Mouse (Mus musculus) stomach, embryonic 16.5 days (tissue): ENCODE results near the gene Olfr810. TPM values are rescaled to one million over a fixed set of nuclear protein-coding genes. Genes with fewer than 3 reads are reported as not detected.

Source experiments
- ATAC-seq: fragments of 200-750 bp; cut with Nextera tagmentation; 2 replicates; pipeline ENCODE4 v1.8.0; 2017; ENCODE audit warnings: moderate number of reproducible peaks, moderate TSS enrichment; ENCODE audit not compliant: insufficient read depth, low FRiP score
- H3K27ac ChIP-seq: fragments of 300-500 bp; sonication (generic); 2 replicates; pipeline ENCODE4 v1.5.1; 2014; ENCODE audit warnings: low read length
- H3K27me3 ChIP-seq: fragments of 300-500 bp; sonication (generic); 2 replicates; pipeline ENCODE4 v1.6.1; 2014; ENCODE audit warnings: low read length, control low read depth, mixed read lengths; ENCODE audit not compliant: control insufficient read depth, insufficient read depth
- H3K36me3 ChIP-seq: fragments of 300-500 bp; sonication (generic); 2 replicates; pipeline ENCODE4 v1.6.1; 2014; ENCODE audit warnings: low read length; ENCODE audit not compliant: control insufficient read depth, insufficient read depth
- H3K4me1 ChIP-seq: fragments of 300-500 bp; sonication (generic); 2 replicates; pipeline ENCODE4 v1.6.1; 2014; ENCODE audit warnings: low read length, control low read depth, mixed read lengths; ENCODE audit not compliant: control insufficient read depth, insufficient read depth
- H3K4me2 ChIP-seq: fragments of 300-500 bp; sonication (generic); 2 replicates; pipeline ENCODE4 v1.6.1; 2014; ENCODE audit warnings: low read depth, low read length, mixed read lengths
- H3K4me3 ChIP-seq: fragments of 300-500 bp; sonication (generic); replicated peaks from 2 replicates; pipeline ENCODE4 v1.5.1; 2014; ENCODE audit warnings: mild to moderate bottlenecking, low read length
- H3K9ac ChIP-seq: fragments of 300-500 bp; sonication (generic); 2 replicates; pipeline ENCODE4 v1.6.1; 2014; ENCODE audit warnings: low read length
- H3K9me3 ChIP-seq: fragments of 300-500 bp; sonication (generic); replicated peaks from 2 replicates; pipeline ENCODE4 v1.6.1; 2016; ENCODE audit warnings: low read length, control low read depth; ENCODE audit not compliant: control insufficient read depth
- WGBS: fragments of 180-500 bp; shearing (Covaris S2); extraction: QIAGEN DNeasy Blood & Tissue Kit; methylation state at CpG from one replicate; pipeline ENCODE4 v1.1.7; 2014; 5-methylcytosine and 5-hydroxymethylcytosine counted together
- polyA plus RNA-seq: library from polyadenylated mRNA; unstranded; fragments of >200 nt; fragmentation: Nextera tagmentation; extraction: Ambion mirVana; gene quantifications from 2 replicates; pipeline ENCODE4 v1.2.1, GENCODE M21; 2015

Gene Olfr810
- not detected in 2 replicates for polyA plus RNA-seq

- Histone ChIP-seq H3K36me3 (no peaks in the 10 kb centered on the region), H3K4me3 (no peak within 1 kb of the TSS)
These were observed at the start of gene Olfr810 for GRCm38 (mm10) chr10:129794817-129795216. TSS of gene Olfr810 (minus strand) at chr10:129794917.

GRCm38 (mm10) chr10:129804296-129804695, 9.6 kb upstream of the Olfr810 start, which contains the start of gene Olfr811:
TSS of gene Olfr811 (minus strand) at chr10:129804396.
- Histone ChIP-seq H3K36me3 (no peaks in the 10 kb centered on the region), H3K9me3 (no peaks in the 10 kb centered on the region), H3K4me2 (no peak within 1 kb of the TSS), H3K4me3 (no peak within 1 kb of the TSS), H3K27ac (no peak within 1 kb of the TSS), H3K27me3 (no peaks in the 10 kb centered on the region), H3K4me1 (no peaks in the 10 kb centered on the region), H3K9ac (no peak within 1 kb of the TSS)
- no peak for ATAC-seq
- 74% methylated on average over 4 of the region's 4 CpGs for WGBS

More at GRCm38 (mm10) chr10:129794817-129795216, at the start of gene Olfr810:
- no peaks in the 10 kb centered on the region for H3K4me1 ChIP-seq
- no peak within 1 kb of the TSS for H3K9ac ChIP-seq
- H3K9me3 ChIP-seq = no peaks in the 10 kb centered on the region
- no peak within 1 kb of the TSS for H3K4me2 ChIP-seq
- no peak for ATAC-seq
- H3K27ac ChIP-seq = no peak within 1 kb of the TSS
- no peaks in the 10 kb centered on the region for H3K27me3 ChIP-seq

- no peaks in the 10 kb centered on the region for H3K9me3 ChIP-seq
- no peak for ATAC-seq
- H3K27me3 ChIP-seq = no peaks in the 10 kb centered on the region
These were observed 16.6 kb downstream of the Olfr810 start for GRCm38 (mm10) chr10:129778123-129778522.

GRCm38 (mm10) chr10:129774338-129774737, 20.4 kb downstream of the Olfr810 start, which contains the start of gene Olfr809:
TSS of gene Olfr809 (plus strand) at chr10:129774638.
- no peaks in the 10 kb centered on the region for H3K27me3 ChIP-seq
- no peaks in the 10 kb centered on the region for H3K4me1 ChIP-seq
- no peak within 1 kb of the TSS for H3K4me3 ChIP-seq
- H3K4me2 ChIP-seq = no peak within 1 kb of the TSS
- H3K36me3 ChIP-seq = no peaks in the 10 kb centered on the region
- H3K9ac ChIP-seq = no peak within 1 kb of the TSS
- no peaks in the 10 kb centered on the region for H3K9me3 ChIP-seq
- H3K27ac ChIP-seq = no peak within 1 kb of the TSS
- ATAC-seq = no peak

More at GRCm38 (mm10) chr10:129778123-129778522, 16.6 kb downstream of the Olfr810 start:
- no peak overlapping the region for H3K9ac ChIP-seq
- H3K4me3 ChIP-seq = no peak overlapping the region
- no peak overlapping the region for H3K4me2 ChIP-seq
- H3K4me1 ChIP-seq = no peaks in the 10 kb centered on the region
- no peak overlapping the region for H3K27ac ChIP-seq
- H3K36me3 ChIP-seq = no peaks in the 10 kb centered on the region

GRCm38 (mm10) chr10:129765182-129765581, 29.5 kb downstream of the Olfr810 start, which contains the start of gene Olfr808:
TSS of gene Olfr808 (plus strand) at chr10:129765482.
- Histone ChIP-seq H3K4me2 (no peak within 1 kb of the TSS), H3K4me3 (no peak within 1 kb of the TSS), H3K36me3 (no peaks in the 10 kb centered on the region), H3K9me3 (no peaks in the 10 kb centered on the region), H3K9ac (no peak within 1 kb of the TSS), H3K27ac (no peak within 1 kb of the TSS), H3K27me3 (no peaks in the 10 kb centered on the region), H3K4me1 (no peaks in the 10 kb centered on the region)
- no peak for ATAC-seq
- WGBS = 92% methylated on average over 1 of the region's 1 CpGs

GRCm38 (mm10) chr10:129757693-129758092, 37.0 kb downstream of the Olfr810 start, which contains the start of gene Olfr807:
TSS of gene Olfr807 (minus strand) at chr10:129757793.
- Histone ChIP-seq H3K9ac (no peak within 1 kb of the TSS), H3K27me3 (no peaks in the 10 kb centered on the region), H3K36me3 (no peaks in the 10 kb centered on the region), H3K9me3 (no peaks in the 10 kb centered on the region), H3K4me3 (no peak within 1 kb of the TSS), H3K4me2 (no peak within 1 kb of the TSS), H3K27ac (no peak within 1 kb of the TSS), H3K4me1 (no peaks in the 10 kb centered on the region)
- WGBS = 92% methylated on average over 1 of the region's 1 CpGs
- no peak for ATAC-seq

- Histone ChIP-seq H3K36me3 (no peaks in the 10 kb centered on the region), H3K27ac (no peak within 1 kb of the TSS), H3K27me3 (no peaks in the 10 kb centered on the region), H3K4me1 (no peaks in the 10 kb centered on the region), H3K4me2 (no peak within 1 kb of the TSS), H3K9me3 (no peaks in the 10 kb centered on the region), H3K4me3 (no peak within 1 kb of the TSS), H3K9ac (no peak within 1 kb of the TSS)
- ATAC-seq = no peak
These were observed 52.9 kb downstream of the Olfr810 start, which contains the start of gene Olfr806 for GRCm38 (mm10) chr10:129741821-129742220. TSS of gene Olfr806 (minus strand) at chr10:129741921.

Other genes starting within 250 kb of the Olfr810 start
- not detected in 2 replicates for gene Olfr794, start 227.3 kb downstream of the Olfr810 start, polyA plus RNA-seq
- not detected in 2 replicates for gene Olfr796, start 182.3 kb downstream of the Olfr810 start, polyA plus RNA-seq
- gene Olfr798, start 167.0 kb downstream of the Olfr810 start, polyA plus RNA-seq = not detected in 2 replicates
- not detected in 2 replicates for gene Olfr799, start 157.4 kb downstream of the Olfr810 start, polyA plus RNA-seq
- gene Olfr800, start 137.2 kb downstream of the Olfr810 start, polyA plus RNA-seq = not detected in 2 replicates
- not detected in 2 replicates for gene Olfr801, start 121.1 kb downstream of the Olfr810 start, polyA plus RNA-seq
- gene Olfr802, start 106.7 kb downstream of the Olfr810 start, polyA plus RNA-seq = not detected in 2 replicates
- gene Olfr803, start 100.6 kb downstream of the Olfr810 start, polyA plus RNA-seq = not detected in 2 replicates
- not detected in 2 replicates for gene Olfr804, start 91.7 kb downstream of the Olfr810 start, polyA plus RNA-seq
- not detected in 2 replicates for gene Olfr805, start 65.5 kb downstream of the Olfr810 start, polyA plus RNA-seq
- not detected in 2 replicates for gene Olfr806, start 53.0 kb downstream of the Olfr810 start, polyA plus RNA-seq
- not detected in 2 replicates for gene Olfr807, start 37.1 kb downstream of the Olfr810 start, polyA plus RNA-seq
- gene Olfr808, start 29.4 kb downstream of the Olfr810 start, polyA plus RNA-seq = not detected in 2 replicates
- gene Olfr809, start 20.3 kb downstream of the Olfr810 start, polyA plus RNA-seq = not detected in 2 replicates
- not detected in 2 replicates for gene Olfr811, start 9.5 kb upstream of the Olfr810 start, polyA plus RNA-seq
- gene Olfr812, start 51.2 kb upstream of the Olfr810 start, polyA plus RNA-seq = not detected in 2 replicates
- gene Olfr813, start 60.5 kb upstream of the Olfr810 start, polyA plus RNA-seq = not detected in 2 replicates
- gene Olfr814, start 84.9 kb upstream of the Olfr810 start, polyA plus RNA-seq = not detected in 2 replicates
- gene Olfr815, start 111.0 kb upstream of the Olfr810 start, polyA plus RNA-seq = not detected in 2 replicates
- not detected in 2 replicates for gene Olfr816, start 120.7 kb upstream of the Olfr810 start, polyA plus RNA-seq
- gene Olfr818, start 154.2 kb upstream of the Olfr810 start, polyA plus RNA-seq = not detected in 2 replicates
- not detected in 2 replicates for gene Olfr819, start 172.3 kb upstream of the Olfr810 start, polyA plus RNA-seq
- gene Olfr247, start 181.2 kb upstream of the Olfr810 start, polyA plus RNA-seq = not detected in 2 replicates
- not detected in 2 replicates for gene Gm10310, start 190.1 kb upstream of the Olfr810 start, polyA plus RNA-seq
- not detected in 2 replicates for gene Olfr820, start 217.7 kb upstream of the Olfr810 start, polyA plus RNA-seq
- not detected in 2 replicates for gene Olfr821, start 235.4 kb upstream of the Olfr810 start, polyA plus RNA-seq